Mouse (Mus musculus) regulatory T cell (primary cell): ENCODE results near the gene Kcnrg.

ENCODE experiments used
- in situ Hi-C: fragments of 300-600 bp; cut with MboI, MseI; formaldehyde crosslinking; loops from one replicate; pipeline ENCODE4 v1.15.1; 2025; ENCODE audit warnings: high pct_unique_total_duplicates

Kcnrg gene

DNA sequence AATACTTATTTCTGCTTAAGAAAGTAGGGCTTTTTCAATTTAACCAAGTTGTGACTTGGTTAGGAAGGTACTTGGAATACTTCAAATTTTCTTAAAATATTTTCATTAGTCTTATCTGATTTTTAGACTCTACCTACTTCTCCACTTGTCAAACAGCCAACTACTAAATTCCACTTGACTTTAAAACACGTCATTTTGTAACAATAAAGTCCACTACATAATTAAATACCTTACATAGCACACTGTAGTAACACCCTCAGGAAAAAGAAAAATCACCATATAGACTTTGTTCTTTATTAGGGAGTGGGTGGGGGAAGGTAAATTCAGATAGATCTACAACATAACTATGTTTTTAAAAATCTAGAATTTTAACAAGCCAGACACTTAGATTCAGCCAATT is 35.4 kb downstream of the Kcnrg start:
- in situ Hi-C loops, result no loop called here

GRCm38 (mm10) chr14:61645547-61645946 is 38.3 kb downstream of the Kcnrg start:
- in situ Hi-C loops, result loop anchor here (5.0 kb wide), 1 partner anchor 42 kb away; no protein-coding TSS in a partner anchor

GRCm38 (mm10) chr14:61647182-61647880 is 40.1 kb downstream of the Kcnrg start:
- in situ Hi-C loops, result loop anchor here (5.0 kb wide), 1 partner anchor 40 kb away; no protein-coding TSS in a partner anchor

DNA sequence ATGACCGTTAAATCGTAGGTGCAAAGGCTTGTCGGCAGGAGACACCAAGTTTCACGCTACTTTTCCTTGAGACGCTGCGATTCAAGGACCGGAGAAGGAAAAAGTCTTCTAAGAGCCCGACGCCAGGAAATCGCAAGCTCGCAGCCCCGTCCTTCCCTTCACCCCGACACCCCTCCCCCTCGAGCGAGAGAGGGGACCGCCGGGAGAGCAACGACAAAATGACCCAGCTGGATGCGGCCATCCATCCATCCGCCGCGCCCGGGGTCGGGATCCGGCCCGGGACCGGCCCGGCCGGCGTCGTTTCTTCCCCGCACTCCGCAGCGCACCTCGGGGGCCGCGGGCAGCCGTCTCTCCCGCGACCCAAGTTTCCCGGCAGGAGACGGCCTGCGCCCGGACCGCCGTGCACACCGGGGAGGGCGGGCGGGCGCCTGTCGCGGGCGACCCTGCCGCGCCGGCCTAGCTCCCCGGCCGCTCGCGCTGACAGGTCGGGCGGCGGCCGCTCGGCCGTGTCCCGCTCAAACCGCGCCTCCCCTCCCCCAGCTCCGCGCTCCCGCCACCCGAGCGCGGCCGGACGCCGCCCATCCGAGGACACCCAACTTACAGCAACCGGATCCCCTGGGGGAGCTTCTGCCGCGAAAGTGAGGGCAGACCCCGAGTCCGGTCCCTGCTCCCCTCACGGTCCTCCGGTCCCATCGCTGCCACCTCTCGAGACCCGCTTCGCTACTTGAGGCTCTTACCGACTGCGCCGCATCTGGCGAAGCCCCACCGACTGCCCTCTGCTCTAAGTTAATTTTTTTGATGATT is 40.8 kb downstream of the Kcnrg start:
- in situ Hi-C loops, result loop anchor here (5.0 kb wide), 1 partner anchor 39 kb away; no protein-coding TSS in a partner anchor

DNA sequence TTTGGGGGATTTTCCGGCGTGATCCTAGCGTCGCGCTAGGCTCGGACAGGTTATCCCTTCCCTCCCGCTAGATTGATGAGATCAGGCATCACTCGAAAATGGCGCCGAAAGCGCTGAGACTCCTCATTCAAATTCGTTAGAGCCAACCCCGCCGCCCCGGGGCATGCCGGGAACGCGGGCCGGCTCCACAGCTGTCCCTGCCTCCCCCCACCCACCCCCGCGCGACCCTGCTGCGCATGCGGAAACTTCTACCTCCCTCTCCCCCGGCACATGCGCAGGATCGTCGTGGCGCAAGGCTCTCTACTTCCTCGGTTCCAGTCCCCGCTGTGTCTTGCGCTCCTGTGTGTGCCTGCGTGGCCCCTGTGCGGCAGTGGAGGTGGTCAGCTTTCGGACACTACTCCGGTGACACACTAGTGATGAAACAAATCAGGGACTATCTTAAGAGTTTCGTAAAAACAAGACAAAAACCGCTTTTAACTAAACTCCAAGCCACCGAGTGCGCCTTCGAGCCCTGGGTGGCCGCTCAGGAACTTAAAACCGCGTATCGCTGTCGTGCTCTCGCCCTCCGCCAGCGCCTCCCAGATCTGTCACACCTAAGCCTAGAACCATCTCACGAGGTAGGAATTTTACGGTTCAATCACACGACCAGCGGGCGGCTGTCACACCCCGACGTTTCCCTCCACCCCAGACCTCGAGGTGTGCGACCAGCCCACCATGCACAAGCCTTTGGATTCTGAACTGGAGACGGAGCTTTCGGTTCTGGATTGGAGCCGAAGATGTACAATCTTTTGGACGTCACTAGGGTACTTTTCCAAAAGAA is 41.6 kb downstream of the Kcnrg start:
- in situ Hi-C loops, result loop anchor here (5.0 kb wide), 1 partner anchor 38 kb away; no protein-coding TSS in a partner anchor

GRCm38 (mm10) chr14:61650291-61650960 is 43.2 kb downstream of the Kcnrg start:
- in situ Hi-C loops, result no loop called here

DNA sequence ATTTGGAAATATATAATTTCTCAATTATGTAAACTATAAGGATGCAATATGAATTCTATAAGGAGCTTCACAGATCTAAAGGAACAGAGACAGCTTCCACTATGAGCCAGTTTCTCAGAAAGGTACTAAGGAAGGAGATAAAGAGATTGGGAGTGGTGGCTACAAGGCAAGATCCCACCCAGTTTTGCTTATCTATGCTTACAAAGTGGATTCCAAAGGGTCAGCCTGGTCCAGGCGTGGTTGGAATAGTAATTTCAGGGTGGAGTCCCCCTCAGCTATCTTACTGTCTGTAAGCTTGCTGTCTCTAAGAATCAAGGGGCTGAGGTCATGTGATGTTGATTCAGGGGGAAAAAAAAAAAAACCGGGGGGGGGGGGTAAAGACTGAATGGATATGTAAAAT is 49.2 kb downstream of the Kcnrg start:
- in situ Hi-C loops, result no loop called here

DNA sequence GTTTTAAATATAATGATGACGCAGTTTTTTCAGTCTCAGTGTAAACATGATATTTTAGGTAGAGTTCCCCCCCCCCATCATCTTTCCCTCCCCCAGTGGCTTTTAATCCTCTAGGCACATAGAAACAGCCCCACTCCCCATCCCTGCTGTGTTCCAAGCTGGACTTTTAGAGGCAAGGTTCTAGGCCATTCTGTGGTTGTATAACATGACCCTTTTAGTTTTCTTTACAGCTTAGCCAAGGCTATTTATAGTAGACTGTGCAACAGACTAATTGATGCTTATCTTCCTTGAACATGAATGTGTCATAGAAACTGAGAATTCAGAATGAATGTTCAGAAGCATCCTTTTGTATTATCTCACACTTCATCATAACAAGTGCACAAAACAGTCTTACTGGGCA is 54.2 kb downstream of the Kcnrg start:
- in situ Hi-C loops, result no loop called here

GRCm38 (mm10) chr14:61662307-61662706 is 55.0 kb downstream of the Kcnrg start:
- in situ Hi-C loops, result no loop called here
